Mouse (Mus musculus): ENCODE measurements around the gene Coro2a. TPM values are rescaled to one million over a fixed set of nuclear protein-coding genes. Genes with fewer than 3 reads are reported as not detected.

The Coro2a gene
- polyA plus RNA-seq, 1 experiment: 9.1 TPM

DNA sequence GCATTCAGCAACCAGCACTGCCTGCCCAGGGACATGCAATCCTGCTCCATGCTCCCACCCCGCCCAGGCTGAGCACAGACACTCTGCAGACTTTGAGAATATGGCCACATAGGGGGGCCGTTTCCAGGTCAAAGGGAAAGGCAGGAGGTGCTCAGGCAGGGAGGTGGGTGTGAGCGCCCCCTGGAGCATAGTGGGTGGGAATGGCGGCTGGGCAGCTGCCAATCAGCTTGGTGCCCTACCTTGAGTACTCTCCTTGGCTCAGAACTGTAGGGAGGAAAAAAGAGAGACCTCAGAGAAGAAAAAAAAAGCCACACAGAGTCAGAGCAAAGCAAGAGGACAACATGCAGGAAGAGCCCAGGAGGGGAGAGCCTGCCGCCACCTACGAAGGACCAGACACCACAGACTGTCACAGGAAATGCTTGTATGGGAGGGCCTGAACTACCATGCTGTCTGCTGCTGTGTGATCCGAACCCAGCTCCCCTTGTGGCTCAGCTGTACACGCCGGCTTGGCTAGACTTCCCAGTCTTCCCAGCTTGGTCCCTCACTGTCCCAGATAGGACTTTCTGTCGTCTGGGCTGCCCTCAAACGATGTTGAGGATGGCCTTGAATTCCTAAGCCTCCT is 16.3 kb upstream of the Coro2a start:
- DNase-seq: no peak
- 61% methylated on average over 11 of the region's 11 CpGs for WGBS
- 0 out of 2 replicates have a peak, but pooled peaks have one; percentile 13 for TF ChIP-seq CTCF (IDR thresholded peaks at IDR 0.05; ENCODE audit: insufficient read depth, low read length)
- TF ChIP-seq POLR2A (IDR thresholded peaks at IDR 0.05; ENCODE audit: borderline replicate concordance, extremely low read depth, low read depth, low read length): no peak

DNA sequence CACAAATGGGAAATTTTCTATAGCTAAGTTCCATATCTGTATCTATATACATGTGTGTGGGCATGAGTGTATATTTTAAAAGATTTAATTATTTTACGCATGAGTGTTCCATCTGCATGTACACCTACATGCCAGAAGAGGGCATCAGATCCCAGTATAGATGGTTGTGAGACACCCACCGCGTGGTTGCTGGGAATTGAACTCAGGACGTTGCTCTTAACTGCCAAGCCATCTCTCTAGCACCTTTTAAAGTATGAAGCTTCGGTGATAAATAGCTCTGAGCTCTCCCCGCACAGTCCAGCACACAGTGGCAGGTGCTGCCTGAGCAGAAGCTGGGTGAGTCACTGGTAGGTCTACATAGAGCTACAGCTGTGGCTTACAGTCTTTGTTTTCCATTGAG is 15.4 kb upstream of the Coro2a start:
- DNase-seq: no peak
- TF ChIP-seq CTCF (IDR thresholded peaks at IDR 0.05; ENCODE audit: insufficient read depth, low read length) (peak; percentile 25; the same call in 1 of the 2 replicates), POLR2A (IDR thresholded peaks at IDR 0.05; ENCODE audit: borderline replicate concordance, extremely low read depth, low read depth, low read length) (no peak)
- Histone ChIP-seq H3K4me1 (ENCODE audit: control insufficient read depth, insufficient read depth, low read length) (no peaks in the 10 kb centered on the region), H3K4me3 (replicated peaks; ENCODE audit: extremely low read depth, low read depth, low read length) (no peak overlapping the region)
- WGBS: 70% methylated on average over 6 of the region's 6 CpGs

More for the DNA sequence above, 16.3 kb upstream of the Coro2a start:
- H3K4me3 ChIP-seq (replicated peaks; ENCODE audit: extremely low read depth, low read depth, low read length): no peak overlapping the region
- no peaks in the 10 kb centered on the region for H3K4me1 ChIP-seq (ENCODE audit: control insufficient read depth, insufficient read depth, low read length)

DNA sequence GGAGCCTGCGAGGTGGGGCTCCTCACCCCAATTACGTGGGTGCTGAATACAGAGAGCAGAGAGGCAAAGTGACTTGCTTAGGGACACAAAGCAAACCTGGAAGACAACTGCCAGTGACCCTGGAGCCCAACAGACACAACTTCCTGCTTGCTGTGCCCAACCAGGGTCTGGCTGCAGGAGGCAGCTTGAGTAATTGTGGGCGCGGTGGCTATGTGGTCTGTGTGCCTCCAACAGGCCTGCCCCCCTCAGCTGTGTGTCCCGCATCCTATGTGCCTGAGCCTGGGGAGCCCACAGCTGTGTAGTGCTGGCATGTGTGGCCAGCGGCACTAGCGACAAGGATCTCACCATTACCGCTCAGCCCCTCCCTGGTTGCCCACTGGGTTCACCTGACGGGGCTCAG is 12.6 kb upstream of the Coro2a start:
- TF ChIP-seq POLR2A (IDR thresholded peaks at IDR 0.05; ENCODE audit: borderline replicate concordance, extremely low read depth, low read depth, low read length): no peak
- no peak for TF ChIP-seq CTCF (IDR thresholded peaks at IDR 0.05; ENCODE audit: insufficient read depth, low read length)
- H3K4me1 ChIP-seq (ENCODE audit: control insufficient read depth, insufficient read depth, low read length): no peaks in the 10 kb centered on the region
- 76% methylated on average over 9 of the region's 9 CpGs for WGBS
- H3K4me3 ChIP-seq (replicated peaks; ENCODE audit: extremely low read depth, low read depth, low read length): no peak overlapping the region
- DNase-seq: no peak

DNA sequence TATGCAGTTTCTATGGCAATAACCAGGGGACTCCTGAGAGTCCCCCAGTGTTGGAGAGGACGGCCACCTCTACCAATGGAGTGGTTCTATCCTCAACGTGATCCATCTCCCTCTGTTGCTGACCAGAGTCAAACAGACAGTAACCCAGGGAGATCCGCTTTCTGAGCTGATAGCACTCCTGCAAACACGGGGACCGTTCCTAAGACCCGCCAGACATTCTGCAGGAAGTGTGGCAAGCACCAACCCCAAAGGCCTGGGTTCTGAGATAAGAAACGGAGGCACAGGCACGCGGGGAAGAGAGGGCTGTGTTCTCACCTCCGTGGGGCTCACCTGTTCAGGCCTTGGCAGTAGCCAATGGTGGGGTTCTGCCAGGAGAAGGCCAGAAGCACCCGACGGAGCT is 11.6 kb upstream of the Coro2a start:
- no peak overlapping the region for H3K4me3 ChIP-seq (replicated peaks; ENCODE audit: extremely low read depth, low read depth, low read length)
- 66% methylated on average over 12 of the region's 12 CpGs for WGBS
- no peak for TF ChIP-seq POLR2A (IDR thresholded peaks at IDR 0.05; ENCODE audit: borderline replicate concordance, extremely low read depth, low read depth, low read length)
- no peak for TF ChIP-seq CTCF (IDR thresholded peaks at IDR 0.05; ENCODE audit: insufficient read depth, low read length)
- no peak for DNase-seq
- H3K4me1 ChIP-seq (ENCODE audit: control insufficient read depth, insufficient read depth, low read length): no peaks in the 10 kb centered on the region

DNA sequence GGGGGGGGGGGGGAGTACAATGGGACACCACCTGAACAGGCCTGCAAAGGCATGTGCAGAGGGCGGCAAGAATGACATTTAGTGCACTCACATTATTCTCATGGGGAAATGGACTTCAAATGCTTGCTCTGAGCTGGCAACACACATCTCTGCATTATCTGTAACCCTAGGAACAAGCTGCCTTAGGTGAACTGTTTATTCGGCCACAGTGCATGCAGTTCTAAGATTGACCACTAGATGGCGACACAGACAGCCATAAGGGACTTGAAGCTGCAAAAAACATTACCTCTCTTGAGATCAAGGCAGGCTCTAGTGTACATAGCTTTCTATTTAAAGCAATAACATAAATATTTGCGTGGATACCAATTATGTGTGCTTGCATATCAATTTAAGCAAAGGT is 9.2 kb upstream of the Coro2a start:
- Histone ChIP-seq H3K4me3 (replicated peaks; ENCODE audit: extremely low read depth, low read depth, low read length) (no peak overlapping the region), H3K4me1 (ENCODE audit: control insufficient read depth, insufficient read depth, low read length) (no peaks in the 10 kb centered on the region)
- 3% methylated on average over 4 of the region's 4 CpGs for WGBS
- TF ChIP-seq CTCF (IDR thresholded peaks at IDR 0.05; ENCODE audit: insufficient read depth, low read length) (peak; percentile 61), POLR2A (IDR thresholded peaks at IDR 0.05; ENCODE audit: borderline replicate concordance, extremely low read depth, low read depth, low read length) (no peak)
- peak; percentile 83 for DNase-seq

DNA sequence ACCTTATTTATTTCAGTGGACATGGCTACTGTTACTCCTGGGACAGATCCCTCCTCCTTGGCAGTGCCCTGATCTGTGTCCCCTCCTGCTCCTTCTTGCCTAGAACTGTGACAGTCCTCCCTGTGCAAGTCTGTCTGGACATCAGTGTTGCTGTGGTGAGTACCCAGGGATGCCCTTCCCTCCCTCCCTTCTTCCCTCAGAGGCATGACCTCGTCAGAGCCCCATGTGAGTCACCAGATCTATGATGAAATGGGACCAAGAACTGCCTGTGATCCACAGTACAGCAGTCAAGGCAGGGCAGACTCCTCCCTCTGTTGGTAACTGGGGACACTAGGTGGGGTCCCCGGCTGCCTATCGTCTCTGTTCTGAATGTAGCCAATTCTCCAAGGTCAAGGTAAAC is 5.6 kb upstream of the Coro2a start:
- TF ChIP-seq CTCF (IDR thresholded peaks at IDR 0.05; ENCODE audit: insufficient read depth, low read length): no peak
- no peak for TF ChIP-seq POLR2A (IDR thresholded peaks at IDR 0.05; ENCODE audit: borderline replicate concordance, extremely low read depth, low read depth, low read length)
- WGBS: 68% methylated on average over 3 of the region's 3 CpGs
- H3K4me1 ChIP-seq (ENCODE audit: control insufficient read depth, insufficient read depth, low read length): no peaks in the 10 kb centered on the region
- H3K4me3 ChIP-seq (replicated peaks; ENCODE audit: extremely low read depth, low read depth, low read length): no peak overlapping the region
- DNase-seq: no peak

DNA sequence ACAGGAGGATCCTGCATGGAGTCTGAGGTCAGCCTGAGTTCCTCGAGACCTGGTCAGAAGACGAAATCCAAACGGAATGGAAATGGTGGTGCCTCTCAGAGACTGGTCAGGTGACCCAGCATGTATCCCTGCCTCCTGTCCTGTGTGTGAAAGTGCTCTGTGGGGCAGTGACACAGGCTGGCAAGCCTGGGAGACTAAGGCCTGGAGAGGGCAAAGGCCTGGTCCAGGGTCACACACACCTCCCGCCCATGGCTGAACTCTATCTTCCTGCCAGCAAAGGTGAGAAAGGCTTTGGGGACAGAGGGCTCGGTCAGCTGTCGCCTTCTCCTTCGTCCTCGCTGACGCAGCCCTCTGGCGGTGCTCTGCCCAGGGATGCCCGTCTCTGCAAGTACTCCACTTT is 3.4 kb upstream of the Coro2a start:
- no peak for DNase-seq
- no peak overlapping the region for H3K4me3 ChIP-seq (replicated peaks; ENCODE audit: extremely low read depth, low read depth, low read length)
- TF ChIP-seq POLR2A (IDR thresholded peaks at IDR 0.05; ENCODE audit: borderline replicate concordance, extremely low read depth, low read depth, low read length) (no peak), CTCF (IDR thresholded peaks at IDR 0.05; ENCODE audit: insufficient read depth, low read length) (no peak)
- WGBS: 69% methylated on average over 11 of the region's 11 CpGs
- no peaks in the 10 kb centered on the region for H3K4me1 ChIP-seq (ENCODE audit: control insufficient read depth, insufficient read depth, low read length)

DNA sequence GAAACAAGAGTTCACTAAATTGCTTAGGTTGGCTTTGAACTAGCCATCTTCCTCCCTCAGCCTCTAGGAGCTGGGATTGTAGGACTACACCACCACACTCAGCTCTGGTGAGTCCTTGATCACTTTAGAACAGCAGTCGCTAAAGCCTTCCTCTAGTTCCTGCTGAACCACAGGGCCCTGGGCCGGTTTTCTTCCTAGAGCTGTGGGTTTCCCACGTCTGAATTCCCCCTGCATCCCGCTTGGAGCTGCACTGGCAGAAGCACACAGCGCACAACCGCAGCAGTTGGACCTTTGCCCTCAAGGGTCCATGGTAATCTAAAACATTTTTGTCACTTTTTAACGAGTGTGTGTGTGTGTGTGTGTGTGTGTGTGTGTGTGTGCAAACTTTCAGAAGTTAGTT is 702 bp upstream of the Coro2a start:
- DNase-seq: no peak
- WGBS: 44% methylated on average over 7 of the region's 7 CpGs
- TF ChIP-seq POLR2A (IDR thresholded peaks at IDR 0.05; ENCODE audit: borderline replicate concordance, extremely low read depth, low read depth, low read length): no peak
- TF ChIP-seq CTCF (IDR thresholded peaks at IDR 0.05; ENCODE audit: insufficient read depth, low read length): no peak
- no peak overlapping the region for H3K4me3 ChIP-seq (replicated peaks; ENCODE audit: extremely low read depth, low read depth, low read length)
- no peaks in the 10 kb centered on the region for H3K4me1 ChIP-seq (ENCODE audit: control insufficient read depth, insufficient read depth, low read length)

DNA sequence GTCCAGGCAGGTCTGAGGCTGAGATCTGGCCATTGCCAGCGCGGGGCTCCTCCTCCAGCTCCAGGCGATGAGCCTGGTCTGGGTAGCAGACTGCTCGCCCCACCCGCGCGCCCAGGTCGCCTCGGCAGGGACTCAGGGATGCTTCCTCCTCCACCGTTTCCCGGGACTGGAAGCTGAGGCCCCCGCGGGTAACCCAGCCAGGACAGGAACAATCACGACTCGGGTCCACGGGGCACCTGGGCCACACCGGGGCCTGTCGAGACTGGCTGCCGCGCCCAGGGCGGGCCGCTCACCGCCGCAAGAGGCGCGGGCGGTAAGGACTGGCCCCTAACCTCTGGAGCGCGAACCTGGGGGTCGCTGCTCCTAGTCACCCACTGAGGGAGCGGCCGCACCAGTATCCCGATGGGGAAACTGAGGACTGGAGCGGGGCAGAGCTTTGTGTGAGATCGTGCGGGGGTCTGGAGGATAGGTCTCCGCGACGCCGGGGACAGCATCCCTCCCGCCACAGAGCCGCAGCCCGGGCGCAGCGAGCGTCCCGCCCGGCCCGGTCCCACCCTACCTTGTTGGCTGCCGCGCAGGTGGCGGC is 651 bp downstream of the Coro2a start:
- TF ChIP-seq CTCF (IDR thresholded peaks at IDR 0.05; ENCODE audit: insufficient read depth, low read length) (no peak), POLR2A (IDR thresholded peaks at IDR 0.05; ENCODE audit: borderline replicate concordance, extremely low read depth, low read depth, low read length) (no peak)
- Histone ChIP-seq H3K4me1 (ENCODE audit: control insufficient read depth, insufficient read depth, low read length) (no peaks in the 10 kb centered on the region), H3K4me3 (replicated peaks; ENCODE audit: extremely low read depth, low read depth, low read length) (peak overlapping the region; percentile 73)
- 1% methylated on average over 50 of the region's 52 CpGs for WGBS
- peak; percentile 43 for DNase-seq

Data from lung, adult 2 months (tissue).